Mouse (Mus musculus) heart, embryonic 14.5 days (tissue): ENCODE measurements around the gene B3gnt9. TPM values are rescaled to one million over a fixed set of nuclear protein-coding genes. Genes with fewer than 3 reads are reported as not detected.

ENCODE experiments used
- ATAC-seq: fragments of 200-750 bp; cut with Nextera tagmentation; 2 replicates; pipeline ENCODE4 v1.8.0; 2017; ENCODE audit warnings: low read depth, moderate TSS enrichment; ENCODE audit not compliant: insufficient number of reproducible peaks, insufficient read depth, low FRiP score
- H3K27ac ChIP-seq, 2 experiments: fragments of 200-500 bp in 1 of 2; fragments of 300-500 bp in 1 of 2; sonication (generic) in 1 of 2; replicated peaks in 1 of 2; 2 replicates each; pipeline ENCODE4 v1.5.1; 2012 to 2014; ENCODE audit warnings: low read depth in 2 of 2, low read length in 2 of 2, control low read depth in 1 of 2, mild to moderate bottlenecking in 1 of 2, mixed read lengths in 1 of 2; ENCODE audit not compliant: control insufficient read depth in 1 of 2, insufficient read depth in 1 of 2
- H3K27me3 ChIP-seq: fragments of 300-500 bp; sonication (generic); 2 replicates; pipeline ENCODE4 v1.6.1; 2014; ENCODE audit warnings: mild to moderate bottlenecking, low read length, control low read depth; ENCODE audit not compliant: control insufficient read depth, insufficient read depth
- H3K36me3 ChIP-seq: fragments of 300-500 bp; sonication (generic); 2 replicates; pipeline ENCODE4 v1.6.1; 2014; ENCODE audit warnings: mild to moderate bottlenecking, control low read depth, low read length, mixed read lengths; ENCODE audit not compliant: control insufficient read depth, insufficient read depth
- H3K4me1 ChIP-seq, 2 experiments: fragments of 200-500 bp in 1 of 2; fragments of 300-500 bp in 1 of 2; sonication (generic) in 1 of 2; 2 replicates each; pipeline ENCODE4 v1.6.1; 2012 to 2014; ENCODE audit warnings: low read length in 2 of 2, control low read depth in 1 of 2, mixed read lengths in 1 of 2; ENCODE audit not compliant: control insufficient read depth in 2 of 2, insufficient read depth in 2 of 2
- H3K4me2 ChIP-seq: fragments of 300-500 bp; sonication (generic); 2 replicates; pipeline ENCODE4 v1.6.1; 2014; ENCODE audit warnings: mild to moderate bottlenecking, low read length
- H3K4me3 ChIP-seq, 2 experiments: fragments of 200-500 bp in 1 of 2; fragments of 300-500 bp in 1 of 2; sonication (generic) in 1 of 2; 2 replicates each; pipeline ENCODE4 v1.5.1; 2012 to 2014; ENCODE audit warnings: low read length in 2 of 2, mild to moderate bottlenecking in 2 of 2, control low read depth in 1 of 2, low read depth in 1 of 2, moderate library complexity in 1 of 2; ENCODE audit not compliant: control insufficient read depth in 1 of 2, insufficient read depth in 1 of 2
- H3K9ac ChIP-seq: fragments of 300-500 bp; sonication (generic); 2 replicates; pipeline ENCODE4 v1.6.1; 2014; ENCODE audit warnings: mild to moderate bottlenecking, low read length
- H3K9me3 ChIP-seq: fragments of 300-500 bp; sonication (generic); 2 replicates; pipeline ENCODE4 v1.6.1; 2016; ENCODE audit warnings: low read length, control low read depth; ENCODE audit not compliant: control insufficient read depth
- WGBS: fragments of 180-500 bp; shearing (Covaris S2); extraction: QIAGEN DNeasy Blood & Tissue Kit; methylation state at CpG from one replicate; pipeline ENCODE4 v1.1.7; 2014; 5-methylcytosine and 5-hydroxymethylcytosine counted together
- polyA plus RNA-seq: library from polyadenylated mRNA; unstranded; fragments of >200 nt; fragmentation: Nextera tagmentation; extraction: Ambion mirVana; gene quantifications from 2 replicates; pipeline ENCODE4 v1.2.1, GENCODE M21; 2014

The B3gnt9 gene
- polyA plus RNA-seq, 1 experiment from 2014 or later = 15.0 TPM

- no peaks in the 10 kb centered on the region for H3K9me3 ChIP-seq
- peaks cover 35% of the 10 kb centered on the region for H3K36me3 ChIP-seq
- 91% methylated on average over 7 of the region's 7 CpGs for WGBS
- H3K4me2 ChIP-seq = no peak overlapping the region
- no peak overlapping the region for H3K9ac ChIP-seq
- H3K27ac ChIP-seq = no peak overlapping the region
- peaks cover 0 to 5% of the 10 kb centered on the region in 2 experiments; a peak in 1 of 4 replicates for H3K4me1 ChIP-seq
- no peak for ATAC-seq
- no peaks in the 10 kb centered on the region for H3K27me3 ChIP-seq
- no peak overlapping the region for H3K4me3 ChIP-seq
Measured at GRCm38 (mm10) chr8:105206766-105207275, 48.1 kb downstream of the B3gnt9 start.

DNA sequence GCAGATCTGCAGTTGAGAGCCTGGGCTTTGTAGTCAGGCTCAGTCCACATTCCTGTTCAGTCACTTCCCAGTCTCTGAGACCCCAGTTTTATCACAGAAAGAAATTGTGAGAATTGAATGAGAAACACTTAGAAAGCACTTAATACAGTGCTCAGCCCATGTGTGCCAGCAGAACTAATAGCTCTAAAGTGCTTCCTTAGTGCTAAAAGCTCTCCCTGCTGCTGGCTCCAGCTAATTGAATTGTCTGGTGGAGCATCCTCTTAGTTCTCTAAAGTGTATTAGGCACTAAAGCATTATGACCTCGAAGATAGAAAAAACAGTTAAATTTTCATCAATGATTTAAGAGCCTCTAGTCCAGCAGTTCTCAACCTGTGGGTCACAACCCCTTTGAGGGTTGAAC lies 49.2 kb downstream of the B3gnt9 start:
- Histone ChIP-seq H3K27ac (no peak overlapping the region), H3K4me2 (no peak overlapping the region), H3K4me3 (no peak overlapping the region), H3K27me3 (no peaks in the 10 kb centered on the region), H3K36me3 (peaks cover 43% of the 10 kb centered on the region), H3K9me3 (no peaks in the 10 kb centered on the region), H3K9ac (no peak overlapping the region), H3K4me1 (peaks cover 0 to 5% of the 10 kb centered on the region in 2 experiments; a peak in 1 of 4 replicates)
- no peak for ATAC-seq
- WGBS = 79% methylated on average over 1 of the region's 1 CpGs

Other genes starting within 250 kb of the B3gnt9 start
- not detected in 2 replicates for gene Ces3a, start 206.6 kb downstream of the B3gnt9 start, polyA plus RNA-seq
- gene Ces3b, start 171.4 kb downstream of the B3gnt9 start, polyA plus RNA-seq = 0.12 TPM in 2 replicates
- not detected in 2 replicates for gene Ces4a, start 123.4 kb downstream of the B3gnt9 start, polyA plus RNA-seq
- gene Cbfb, start 84.5 kb downstream of the B3gnt9 start, polyA plus RNA-seq = 52.3 and 52.9 TPM in 2 replicates
- gene D230025D16Rik, start 30.0 kb downstream of the B3gnt9 start, polyA plus RNA-seq = 21.2 and 21.8 TPM in 2 replicates
- gene Tradd, start 9.5 kb upstream of the B3gnt9 start, polyA plus RNA-seq = 15.2 and 18.0 TPM in 2 replicates
- gene Fbxl8, start 9.5 kb upstream of the B3gnt9 start, polyA plus RNA-seq = 2.9 and 4.0 TPM in 2 replicates
- gene Hsf4, start 14.6 kb upstream of the B3gnt9 start, polyA plus RNA-seq = 0.27 TPM in 1 of 2 replicates, not detected in the other
- gene Nol3, start 21.0 kb upstream of the B3gnt9 start, polyA plus RNA-seq = 2.9 and 3.4 TPM in 2 replicates
- gene 4931428F04Rik, start 34.7 kb upstream of the B3gnt9 start, polyA plus RNA-seq = 4.0 and 7.2 TPM in 2 replicates
- 13.7 and 14.7 TPM in 2 replicates for gene Exoc3l, start 40.9 kb upstream of the B3gnt9 start, polyA plus RNA-seq
- gene E2f4, start 42.5 kb upstream of the B3gnt9 start, polyA plus RNA-seq = 50.3 and 51.3 TPM in 2 replicates
- gene Elmo3, start 50.4 kb upstream of the B3gnt9 start, polyA plus RNA-seq = 3.4 TPM in 2 replicates
- gene Lrrc29, start 71.1 kb upstream of the B3gnt9 start, polyA plus RNA-seq = 1.2 and 1.4 TPM in 2 replicates
- 81.1 and 88.6 TPM in 2 replicates for gene Tmem208, start 71.2 kb upstream of the B3gnt9 start, polyA plus RNA-seq
- gene Fhod1, start 92.8 kb upstream of the B3gnt9 start, polyA plus RNA-seq = 2.2 and 2.3 TPM in 2 replicates
- 0.90 and 1.3 TPM in 2 replicates for gene Slc9a5, start 93.7 kb upstream of the B3gnt9 start, polyA plus RNA-seq
- 0.11 and 0.23 TPM in 2 replicates for gene Plekhg4, start 118.1 kb upstream of the B3gnt9 start, polyA plus RNA-seq
- gene Kctd19, start 158.3 kb upstream of the B3gnt9 start, polyA plus RNA-seq = not detected in 2 replicates
- 0.12 and 0.38 TPM in 2 replicates for gene Lrrc36, start 158.4 kb upstream of the B3gnt9 start, polyA plus RNA-seq
- gene Tppp3, start 216.4 kb upstream of the B3gnt9 start, polyA plus RNA-seq = 11.6 and 15.3 TPM in 2 replicates
- gene Zdhhc1, start 241.7 kb upstream of the B3gnt9 start, polyA plus RNA-seq = 21.8 and 24.5 TPM in 2 replicates